Mouse (Mus musculus) midbrain, embryonic 12.5 days (tissue): ENCODE measurements around the gene Inava. TPM values are rescaled to one million over a fixed set of nuclear protein-coding genes. Genes with fewer than 3 reads are reported as not detected.

Source experiments
- ATAC-seq: fragments of 200-750 bp; cut with Nextera tagmentation; 2 replicates; pipeline ENCODE4 v1.8.0; 2017; ENCODE audit warnings: low read depth, moderate TSS enrichment, moderate library complexity; ENCODE audit not compliant: low FRiP score
- H3K27ac ChIP-seq: fragments of 300-500 bp; sonication (generic); replicated peaks from 2 replicates; pipeline ENCODE4 v1.5.1; 2016; ENCODE audit warnings: mild to moderate bottlenecking
- H3K27me3 ChIP-seq: fragments of 300-500 bp; sonication (generic); 2 replicates; pipeline ENCODE4 v1.6.1; 2016; ENCODE audit warnings: mild to moderate bottlenecking
- H3K36me3 ChIP-seq: fragments of 300-500 bp; sonication (generic); 2 replicates; pipeline ENCODE4 v1.6.1; 2016
- H3K4me1 ChIP-seq: fragments of 300-500 bp; sonication (generic); 2 replicates; pipeline ENCODE4 v1.6.1; 2016
- H3K4me2 ChIP-seq: fragments of 300-500 bp; sonication (generic); replicated peaks from 2 replicates; pipeline ENCODE4 v1.6.1; 2016; ENCODE audit warnings: mild to moderate bottlenecking, moderate library complexity
- H3K4me3 ChIP-seq: fragments of 300-500 bp; sonication (generic); 2 replicates; pipeline ENCODE4 v1.5.1; 2016; ENCODE audit warnings: mild to moderate bottlenecking
- H3K9ac ChIP-seq: fragments of 300-500 bp; sonication (generic); replicated peaks from 2 replicates; pipeline ENCODE4 v1.6.1; 2016; ENCODE audit warnings: mild to moderate bottlenecking, moderate library complexity
- H3K9me3 ChIP-seq: fragments of 300-500 bp; sonication (generic); 2 replicates; pipeline ENCODE4 v1.6.1; 2016; ENCODE audit warnings: mild to moderate bottlenecking
- WGBS: fragments of 180-500 bp; shearing (Covaris S2); methylation state at CpG from one replicate; pipeline ENCODE4 v1.1.7; 2016; 5-methylcytosine and 5-hydroxymethylcytosine counted together
- polyA plus RNA-seq: library from polyadenylated mRNA; unstranded; fragments of >200 nt; fragmentation: Nextera tagmentation; extraction: Ambion mirVana; gene quantifications from 2 replicates; pipeline ENCODE4 v1.2.1, GENCODE M21; 2016

Gene Inava
- polyA plus RNA-seq, 1 experiment from 2014 or later: 10.9 TPM

DNA sequence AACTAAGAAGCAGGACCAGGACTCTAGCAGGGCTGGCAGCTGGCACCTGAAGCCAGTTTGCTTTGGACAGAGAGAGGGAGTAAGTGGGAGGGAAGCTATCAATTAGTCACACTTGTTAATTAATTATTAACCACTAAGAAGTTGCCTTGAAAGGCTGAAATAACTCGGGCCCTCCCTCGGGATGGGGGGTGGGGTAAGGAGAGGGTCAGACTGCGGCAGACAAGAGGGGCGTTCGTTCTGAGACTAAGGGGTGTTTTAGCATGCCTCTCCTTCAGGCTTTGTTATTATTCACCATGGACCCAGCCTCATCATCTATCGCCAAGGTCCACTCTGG is 5.1 kb downstream of the Inava start:
- H3K27me3 ChIP-seq: peaks cover 60% of the 10 kb centered on the region
- H3K4me1 ChIP-seq: peaks cover 57% of the 10 kb centered on the region
- peak overlapping the region; percentile 36; the same call in 1 of the 2 replicates for H3K27ac ChIP-seq
- H3K9me3 ChIP-seq: no peaks in the 10 kb centered on the region
- 0 out of 2 replicates have a peak overlapping the region, but pooled peaks have one; percentile 29 for H3K9ac ChIP-seq
- peak overlapping the region; percentile 29 for H3K4me2 ChIP-seq
- whole genome bisulfite sequencing: 15% methylated on average over 6 of the region's 6 CpGs
- no peak overlapping the region for H3K4me3 ChIP-seq
- peaks cover 32% of the 10 kb centered on the region for H3K36me3 ChIP-seq
- ATAC-seq: no peak

DNA sequence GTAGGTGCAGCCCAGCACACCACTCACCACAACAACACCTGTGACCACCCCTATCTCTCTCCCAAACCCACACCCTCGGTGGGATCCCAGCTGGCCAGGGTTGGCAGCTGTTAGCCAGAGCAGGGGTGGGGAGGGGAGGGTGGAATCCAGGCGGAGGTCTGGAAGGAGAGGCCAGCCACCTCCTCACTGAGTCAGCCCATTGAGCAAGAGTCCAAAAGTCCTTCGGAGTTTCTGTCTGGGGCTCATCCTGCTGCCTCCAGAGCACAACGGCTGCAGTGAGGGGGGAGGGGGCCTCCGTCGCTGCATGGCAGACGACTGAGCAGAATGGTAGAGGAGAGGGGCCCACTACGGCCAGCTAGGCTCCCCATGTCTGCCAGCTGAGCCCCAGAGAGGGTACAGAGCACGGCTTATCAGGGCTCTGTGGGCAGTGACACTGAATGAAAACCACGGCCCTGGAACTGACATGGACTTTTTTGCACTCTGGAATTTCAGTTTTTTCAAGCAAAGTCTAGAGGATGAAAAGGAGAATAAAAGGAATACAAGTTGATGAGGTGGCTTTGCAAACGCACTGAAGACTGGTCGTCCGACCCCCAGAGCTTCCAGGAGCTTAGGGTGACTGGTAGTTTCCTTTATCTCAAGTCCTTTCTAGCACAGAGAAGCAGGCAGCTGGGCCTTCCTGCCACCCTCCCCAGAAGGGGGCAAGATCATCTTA is 5.6 kb downstream of the Inava start:
- H3K9ac ChIP-seq: peak overlapping the region; percentile 29; the same call in 1 of the 2 replicates
- no peaks in the 10 kb centered on the region for H3K9me3 ChIP-seq
- ATAC-seq: peak; percentile 34; the same call in 1 of the 2 replicates
- H3K4me1 ChIP-seq: peaks cover 57% of the 10 kb centered on the region
- 10% methylated on average over 13 of the region's 13 CpGs for WGBS
- no peak overlapping the region for H3K4me3 ChIP-seq
- H3K36me3 ChIP-seq: peaks cover 34% of the 10 kb centered on the region
- peaks cover 60% of the 10 kb centered on the region for H3K27me3 ChIP-seq
- H3K27ac ChIP-seq: peak overlapping the region; percentile 36
- peak overlapping the region; percentile 29 for H3K4me2 ChIP-seq

DNA sequence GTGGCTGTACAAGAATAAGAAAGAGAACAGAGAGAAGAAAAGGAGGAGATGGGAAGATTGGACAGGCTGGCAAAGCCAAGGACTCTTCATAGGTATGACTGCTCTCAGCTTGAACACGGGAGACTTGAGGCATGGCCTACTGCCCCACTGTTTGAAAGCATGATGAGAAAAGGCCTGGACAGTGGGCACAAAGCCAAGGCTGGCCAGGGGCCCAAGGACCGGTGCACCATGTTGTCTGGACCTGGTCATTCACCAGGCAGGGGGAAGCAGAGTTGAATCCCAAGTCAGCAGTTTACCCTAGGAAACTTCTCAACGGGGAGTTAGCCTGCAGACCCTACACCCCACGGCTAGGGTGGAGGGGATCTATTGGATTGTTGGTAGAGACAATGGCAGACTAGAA is 6.2 kb downstream of the Inava start:
- Histone ChIP-seq H3K9me3 (no peaks in the 10 kb centered on the region), H3K36me3 (peaks cover 34% of the 10 kb centered on the region), H3K27ac (no peak overlapping the region), H3K27me3 (peaks cover 57% of the 10 kb centered on the region), H3K4me3 (no peak overlapping the region), H3K4me1 (peaks cover 57% of the 10 kb centered on the region), H3K9ac (no peak overlapping the region), H3K4me2 (no peak overlapping the region)
- ATAC-seq: no peak
- 73% methylated on average over 4 of the region's 4 CpGs for WGBS

DNA sequence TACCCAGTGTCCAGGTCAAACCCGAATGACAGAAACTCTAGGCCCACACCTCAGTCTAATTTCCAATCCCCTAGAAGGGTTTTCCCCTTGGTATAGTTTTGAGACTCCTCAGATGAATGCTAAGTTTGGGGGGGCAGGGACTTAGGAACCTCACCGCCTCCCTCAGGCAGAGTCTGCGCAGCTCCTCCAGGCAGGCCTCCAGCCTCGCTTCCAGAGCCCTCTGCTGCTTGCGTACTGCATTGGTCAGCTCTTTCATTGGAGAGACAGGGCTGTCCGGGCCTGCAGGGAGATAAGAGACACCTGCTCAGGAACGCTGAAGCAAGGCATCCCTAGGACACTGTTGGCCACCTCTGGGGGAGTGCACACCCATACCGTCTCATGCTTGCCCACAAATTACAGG is 7.4 kb downstream of the Inava start:
- 96% methylated on average over 8 of the region's 8 CpGs for WGBS
- Histone ChIP-seq H3K9ac (no peak overlapping the region), H3K27me3 (peaks cover 47% of the 10 kb centered on the region), H3K4me3 (no peak overlapping the region), H3K9me3 (no peaks in the 10 kb centered on the region), H3K36me3 (peaks cover 39% of the 10 kb centered on the region), H3K4me1 (peaks cover 46% of the 10 kb centered on the region), H3K27ac (no peak overlapping the region), H3K4me2 (no peak overlapping the region)
- ATAC-seq: no peak

DNA sequence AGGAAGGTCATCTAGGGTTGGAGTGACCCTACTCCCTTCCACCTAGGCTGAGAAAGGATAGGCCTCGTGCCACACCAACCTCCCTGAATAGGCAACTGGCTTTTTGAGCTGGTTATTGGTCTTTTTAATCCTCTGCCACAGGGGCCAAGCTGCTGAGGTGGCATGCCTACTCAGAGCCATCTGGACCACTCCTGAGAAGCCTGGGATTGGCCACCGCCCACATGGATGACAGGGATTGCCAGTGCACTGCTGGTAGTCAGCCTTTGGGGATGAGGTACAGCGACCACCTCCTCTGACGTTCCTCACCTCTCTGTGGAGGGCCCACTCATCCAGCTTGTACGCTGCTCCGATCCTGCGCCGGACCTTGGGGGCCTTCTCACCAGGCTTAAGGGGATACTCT is 8.2 kb downstream of the Inava start:
- H3K9ac ChIP-seq: no peak overlapping the region
- no peak overlapping the region for H3K4me2 ChIP-seq
- peaks cover 43% of the 10 kb centered on the region for H3K27me3 ChIP-seq
- ATAC-seq: no peak
- H3K36me3 ChIP-seq: peaks cover 42% of the 10 kb centered on the region
- no peak overlapping the region for H3K27ac ChIP-seq
- no peaks in the 10 kb centered on the region for H3K9me3 ChIP-seq
- WGBS: 91% methylated on average over 8 of the region's 8 CpGs
- no peak overlapping the region for H3K4me3 ChIP-seq
- peaks cover 38% of the 10 kb centered on the region for H3K4me1 ChIP-seq

DNA sequence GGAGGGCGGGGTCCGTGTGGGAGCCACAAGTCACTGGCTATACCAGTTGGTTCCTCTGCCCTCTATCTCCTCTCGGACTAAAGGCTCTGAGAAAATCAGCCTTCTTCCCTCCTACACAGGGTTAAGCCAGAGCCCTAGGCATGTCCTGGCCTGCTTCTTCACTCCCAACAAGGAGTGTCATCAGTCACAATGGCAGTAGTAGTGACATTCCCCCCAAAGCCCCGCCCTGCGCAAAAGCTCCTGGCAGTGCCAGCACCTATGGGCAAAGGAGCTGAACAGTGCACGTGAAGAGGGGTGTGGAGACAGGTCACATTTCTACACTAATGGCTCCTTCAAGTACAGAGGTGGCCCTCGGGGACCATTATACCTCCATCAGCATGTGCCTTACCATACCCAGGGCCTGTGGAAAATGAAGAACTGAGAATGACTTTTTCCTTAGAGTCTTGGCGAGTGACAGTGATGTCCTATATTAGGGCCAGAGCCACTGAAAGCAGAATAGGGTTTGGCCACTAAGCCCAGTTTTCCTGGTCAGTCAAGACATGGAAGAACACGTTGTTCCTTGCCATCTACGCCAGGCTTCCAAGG is 10.2 kb downstream of the Inava start:
- no peak for ATAC-seq
- no peak overlapping the region for H3K9ac ChIP-seq
- no peak overlapping the region for H3K4me3 ChIP-seq
- no peak overlapping the region for H3K27ac ChIP-seq
- no peak overlapping the region for H3K4me2 ChIP-seq
- WGBS: 93% methylated on average over 10 of the region's 10 CpGs
- peaks cover 60% of the 10 kb centered on the region for H3K36me3 ChIP-seq
- peaks cover 18% of the 10 kb centered on the region for H3K4me1 ChIP-seq
- peaks cover 29% of the 10 kb centered on the region for H3K27me3 ChIP-seq
- H3K9me3 ChIP-seq: no peaks in the 10 kb centered on the region

DNA sequence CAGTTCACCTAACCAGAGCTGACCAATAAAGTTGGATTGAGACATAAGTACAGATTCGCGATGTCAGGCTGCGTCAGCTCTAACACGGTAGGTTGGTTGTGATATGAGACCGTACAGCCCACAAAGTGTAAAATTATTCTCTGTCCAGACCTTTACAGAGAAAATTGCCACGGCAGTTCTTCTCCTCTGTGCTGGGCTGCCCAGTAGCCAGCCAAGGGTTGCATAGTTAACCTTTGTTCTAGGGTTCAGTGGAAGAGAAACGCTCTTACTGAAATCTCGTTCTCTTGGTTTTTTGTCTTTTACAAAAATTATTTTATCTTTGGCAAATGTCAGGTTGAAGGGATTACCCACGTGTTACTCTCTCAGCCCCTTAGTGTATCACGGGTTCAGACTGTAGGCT is 11.7 kb downstream of the Inava start:
- Histone ChIP-seq H3K4me3 (no peak overlapping the region), H3K4me2 (no peak overlapping the region), H3K9me3 (no peaks in the 10 kb centered on the region), H3K9ac (no peak overlapping the region), H3K36me3 (peaks cover 75% of the 10 kb centered on the region), H3K27ac (no peak overlapping the region), H3K4me1 (0 out of 2 replicates have a peak, but pooled peaks cover 5% of the 10 kb centered on the region), H3K27me3 (peaks cover 21% of the 10 kb centered on the region)
- WGBS: 91% methylated on average over 10 of the region's 10 CpGs
- no peak for ATAC-seq

DNA sequence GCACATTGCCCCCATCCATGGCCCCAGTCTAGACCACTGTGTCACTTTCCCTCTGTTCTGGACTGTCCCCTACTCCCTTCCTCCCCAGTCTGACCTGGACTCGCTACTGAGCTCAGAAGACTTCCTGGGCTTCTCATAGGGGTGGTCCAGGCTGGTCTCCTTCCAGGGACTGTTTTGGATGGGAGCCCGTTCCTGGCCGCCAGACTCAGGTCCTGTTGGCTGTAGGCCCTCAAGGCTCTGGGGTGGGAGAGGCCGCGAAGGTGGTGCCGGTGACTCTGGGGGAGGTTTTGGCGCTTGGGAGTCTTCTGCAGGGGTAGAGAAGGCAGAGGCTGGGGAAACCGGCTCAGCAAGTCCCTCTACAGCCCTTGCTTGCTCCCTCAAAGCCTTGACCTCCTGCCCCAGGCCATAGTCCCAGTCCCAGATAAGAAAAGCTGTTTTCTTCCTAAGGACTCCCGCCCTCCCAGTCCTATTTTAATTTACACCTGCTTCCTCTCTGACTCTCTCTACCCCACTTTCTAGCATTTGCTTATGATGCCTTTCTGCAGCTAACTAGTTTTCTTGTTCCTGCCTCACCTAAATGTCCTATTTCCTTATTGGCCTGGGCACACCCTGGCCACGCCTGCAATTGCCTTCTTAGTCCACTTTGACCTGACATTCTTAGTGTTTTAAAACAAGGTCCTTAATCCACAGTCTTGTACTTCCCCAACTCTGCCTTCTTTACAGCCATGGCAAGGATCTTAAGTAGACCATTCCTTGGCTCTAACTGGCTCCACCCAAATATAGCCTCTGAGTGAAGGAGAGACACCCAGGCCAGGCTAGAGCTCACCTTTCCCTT is 13.8 kb downstream of the Inava start:
- Histone ChIP-seq H3K4me2 (no peak overlapping the region), H3K9me3 (no peaks in the 10 kb centered on the region), H3K27ac (no peak overlapping the region), H3K4me1 (no peaks in the 10 kb centered on the region), H3K36me3 (peaks cover 73% of the 10 kb centered on the region), H3K27me3 (0 out of 2 replicates have a peak, but pooled peaks cover 3% of the 10 kb centered on the region), H3K9ac (no peak overlapping the region), H3K4me3 (no peak overlapping the region)
- ATAC-seq: no peak
- WGBS: 91% methylated on average over 10 of the region's 10 CpGs

DNA sequence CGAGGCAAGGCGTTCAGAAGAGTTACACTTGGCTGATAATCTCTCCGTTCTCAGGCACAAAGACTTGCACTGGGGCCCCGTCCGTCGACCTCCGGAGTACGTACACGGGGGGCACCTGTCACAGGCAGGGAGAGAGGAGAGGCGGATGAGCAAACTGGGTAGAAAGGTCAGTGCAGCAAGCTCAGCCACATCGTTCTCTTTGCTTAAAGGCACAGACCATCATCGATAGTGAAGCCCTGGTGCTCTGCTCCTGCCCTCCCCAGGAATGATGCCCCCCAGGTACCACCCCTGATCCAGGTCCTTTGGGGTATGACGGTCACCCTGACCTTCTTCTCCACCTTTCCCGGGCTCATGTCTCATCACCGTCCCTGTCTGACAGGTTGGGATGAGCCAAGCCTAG is 19.8 kb downstream of the Inava start:
- whole genome bisulfite sequencing: 78% methylated on average over 15 of the region's 15 CpGs
- ATAC-seq: no peak
- Histone ChIP-seq H3K4me3 (no peak overlapping the region), H3K9ac (no peak overlapping the region), H3K36me3 (peaks cover 38% of the 10 kb centered on the region), H3K27ac (no peak overlapping the region), H3K4me2 (no peak overlapping the region), H3K4me1 (no peaks in the 10 kb centered on the region), H3K27me3 (no peaks in the 10 kb centered on the region), H3K9me3 (no peaks in the 10 kb centered on the region)

DNA sequence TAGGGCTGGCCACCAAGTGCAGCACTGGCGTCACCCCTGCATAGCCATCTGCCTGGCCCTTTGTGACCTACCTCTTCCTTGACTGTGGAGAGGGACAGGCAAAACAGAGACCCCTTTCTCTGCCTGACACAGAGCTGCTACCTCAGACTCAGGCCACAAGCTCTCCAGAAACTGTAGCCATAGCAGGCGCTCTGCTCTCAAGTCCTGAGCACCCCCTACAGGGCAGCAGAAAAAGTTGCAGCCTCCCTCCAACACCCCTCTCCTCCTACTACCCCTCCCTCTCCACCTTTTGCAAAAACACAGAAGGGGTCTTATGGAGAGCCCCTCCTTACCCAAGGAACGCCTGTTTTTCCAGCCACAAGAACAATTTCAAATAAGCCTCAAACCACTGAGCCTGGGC is 21.3 kb downstream of the Inava start, which contains the start of gene Mroh3:
Gene Mroh3, minus strand, starts transcription at position 26 of the 400 bp plus-strand sequence.
- Histone ChIP-seq H3K4me2 (no peak within 1 kb of the TSS), H3K27me3 (no peaks in the 10 kb centered on the region), H3K9ac (no peak within 1 kb of the TSS), H3K36me3 (peaks cover 23% of the 10 kb centered on the region), H3K27ac (no peak within 1 kb of the TSS), H3K4me1 (no peaks in the 10 kb centered on the region), H3K9me3 (no peaks in the 10 kb centered on the region), H3K4me3 (no peak within 1 kb of the TSS)
- peak; percentile 38; the same call in 1 of the 2 replicates for ATAC-seq
- 35% methylated on average over 3 of the region's 3 CpGs for WGBS

DNA sequence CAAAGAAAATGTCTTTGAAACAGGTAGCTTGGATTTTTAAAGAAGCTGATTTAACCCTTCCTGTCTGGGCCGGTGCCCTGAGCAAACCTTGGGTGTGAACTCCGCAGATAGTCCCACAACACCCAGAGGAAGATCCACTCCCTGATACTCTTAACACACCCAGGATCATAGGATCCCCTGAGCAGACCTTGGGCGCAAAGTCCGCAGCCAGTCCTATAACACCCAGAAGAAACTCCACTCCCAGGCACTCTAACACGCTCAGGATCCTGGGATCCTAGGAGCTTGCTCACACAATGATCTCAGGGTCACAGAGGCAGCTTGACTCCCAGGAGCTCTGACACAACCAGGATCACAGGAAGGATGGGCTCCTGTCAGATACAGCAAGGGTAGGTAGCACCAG is 44.0 kb downstream of the Inava start:
- whole genome bisulfite sequencing: 90% methylated on average over 5 of the region's 5 CpGs
- H3K9ac ChIP-seq: no peak overlapping the region
- no peak for ATAC-seq
- no peaks in the 10 kb centered on the region for H3K4me1 ChIP-seq
- H3K36me3 ChIP-seq: no peaks in the 10 kb centered on the region
- no peaks in the 10 kb centered on the region for H3K27me3 ChIP-seq
- H3K27ac ChIP-seq: no peak overlapping the region
- H3K4me3 ChIP-seq: no peak overlapping the region
- no peak overlapping the region for H3K4me2 ChIP-seq
- H3K9me3 ChIP-seq: no peaks in the 10 kb centered on the region

DNA sequence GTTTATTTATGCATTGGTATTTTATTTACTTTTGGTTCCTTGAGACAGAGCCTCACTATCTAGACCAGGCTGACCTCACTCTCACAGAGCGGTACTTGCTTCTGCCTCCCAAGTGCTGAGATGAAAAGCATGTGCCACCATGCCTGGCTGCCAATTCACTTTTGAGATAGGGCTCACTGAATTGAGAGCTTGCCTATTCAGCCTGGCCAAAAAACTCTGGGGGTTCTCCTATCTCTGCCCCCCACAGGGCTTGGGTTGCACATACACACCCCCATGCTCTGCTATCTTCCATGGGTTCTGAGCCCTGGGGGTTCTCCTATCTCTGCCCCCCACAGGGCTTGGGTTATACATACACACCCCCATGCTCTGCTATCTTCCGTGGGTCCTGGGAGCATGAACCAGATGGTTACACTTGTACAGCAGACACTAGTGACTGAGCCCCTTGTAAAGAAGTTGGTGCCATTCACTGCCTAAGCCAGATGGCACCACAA is 54.5 kb downstream of the Inava start:
- Histone ChIP-seq H3K27ac (no peak overlapping the region), H3K9ac (no peak overlapping the region), H3K27me3 (peaks cover 7% of the 10 kb centered on the region; the same call in 1 of the 2 replicates), H3K36me3 (peaks cover 26% of the 10 kb centered on the region), H3K4me1 (peaks cover 11% of the 10 kb centered on the region), H3K4me3 (no peak overlapping the region), H3K9me3 (no peaks in the 10 kb centered on the region), H3K4me2 (no peak overlapping the region)
- 75% methylated on average over 2 of the region's 2 CpGs for WGBS
- no peak for ATAC-seq
